Mouse (Mus musculus) myocyte (in vitro differentiated cells): ENCODE data around the gene Fcamr.

Source experiments
- E2F4 ChIP-seq: IDR thresholded peaks from one replicate; pipeline ENCODE4 v1.6.1; 2011; ENCODE audit warnings: mild to moderate bottlenecking, control low read depth, moderate library complexity; ENCODE audit not compliant: insufficient read depth
- MYOD1 ChIP-seq, 3 experiments: IDR thresholded peaks; one replicate each; pipeline ENCODE4 v1.6.1; 2011; ENCODE audit warnings: control low read depth in 2 of 3, low read depth in 2 of 3, mild to moderate bottlenecking in 2 of 3, moderate library complexity in 1 of 3; ENCODE audit not compliant: insufficient read length in 2 of 3, control insufficient read depth in 1 of 3
- MYOG ChIP-seq, 3 experiments: IDR thresholded peaks; one replicate each; pipeline ENCODE4 v1.6.1; 2011; ENCODE audit warnings: control low read depth in 2 of 3, low read depth in 2 of 3, mild to moderate bottlenecking in 2 of 3; ENCODE audit not compliant: insufficient read length in 2 of 3, control insufficient read depth in 1 of 3, insufficient read depth in 1 of 3
- POLR2A ChIP-seq: IDR thresholded peaks from one replicate; pipeline ENCODE4 v1.6.1; 2011; ENCODE audit warnings: low read depth, mild to moderate bottlenecking, control low read depth, moderate library complexity; ENCODE audit not compliant: insufficient read length
- POLR2AphosphoS2 ChIP-seq: IDR thresholded peaks from one replicate; pipeline ENCODE4 v1.6.1; 2011; ENCODE audit warnings: low read depth, control low read depth; ENCODE audit not compliant: insufficient read length
- TCF12 ChIP-seq: IDR thresholded peaks from one replicate; pipeline ENCODE4 v1.6.1; 2011; ENCODE audit warnings: mild to moderate bottlenecking, control low read depth; ENCODE audit not compliant: poor library complexity, insufficient read depth, severe bottlenecking
- USF1 ChIP-seq: IDR thresholded peaks from one replicate; pipeline ENCODE4 v1.6.1; 2011; ENCODE audit warnings: low read depth, mild to moderate bottlenecking, control low read depth, moderate library complexity

- TF ChIP-seq POLR2A (no peak), POLR2AphosphoS2 (no peak), E2F4 (no peak), USF1 (no peak), MYOG (IDR thresholded peaks at IDR 0.05; ENCODE audit: control insufficient read depth in 1 of 3, insufficient read depth in 1 of 3, insufficient read length in 2 of 3, low read depth in 2 of 3) (no peak), TCF12 (no peak), MYOD1 (IDR thresholded peaks at IDR 0.05; ENCODE audit: control insufficient read depth in 1 of 3, insufficient read length in 2 of 3, low read depth in 2 of 3) (no peak)
These were observed 19.0 kb downstream of the Fcamr start for GRCm38 (mm10) chr1:130819737-130820136.
